Mouse (Mus musculus) forebrain, embryonic 11.5 days (tissue): ENCODE results near the gene Tmem214. TPM values are rescaled to one million over a fixed set of nuclear protein-coding genes. Genes with fewer than 3 reads are reported as not detected.

Source experiments
- ATAC-seq: fragments of 200-750 bp; cut with Nextera tagmentation; replicated peaks from 2 replicates; pipeline ENCODE4 v1.8.0; 2017; ENCODE audit warnings: moderate TSS enrichment; ENCODE audit not compliant: low FRiP score
- DNase-seq: peaks from one replicate; pipeline ENCODE4 v3.0.0-alpha.2; 2017; ENCODE audit warnings: low spot score
- H3K27ac ChIP-seq: fragments of 300-500 bp; sonication (generic); 2 replicates; pipeline ENCODE4 v1.5.1; 2014; ENCODE audit warnings: low read depth, low read length
- H3K27me3 ChIP-seq: fragments of 300-500 bp; sonication (generic); 2 replicates; pipeline ENCODE4 v1.6.1; 2014; ENCODE audit warnings: mild to moderate bottlenecking, low read length, mixed read lengths; ENCODE audit not compliant: control insufficient read depth, insufficient read depth
- H3K36me3 ChIP-seq: fragments of 300-500 bp; sonication (generic); 2 replicates; pipeline ENCODE4 v1.6.1; 2014; ENCODE audit warnings: mild to moderate bottlenecking, low read length, moderate library complexity, mixed read lengths; ENCODE audit not compliant: control insufficient read depth, insufficient read depth
- H3K4me1 ChIP-seq: fragments of 300-500 bp; sonication (generic); replicated peaks from 2 replicates; pipeline ENCODE4 v1.6.1; 2014; ENCODE audit warnings: low read length, mixed read lengths; ENCODE audit not compliant: control insufficient read depth, insufficient read depth
- H3K4me2 ChIP-seq: fragments of 300-500 bp; sonication (generic); 2 replicates; pipeline ENCODE4 v1.6.1; 2014; ENCODE audit warnings: low read depth, mild to moderate bottlenecking, low read length, moderate library complexity, mixed read lengths; ENCODE audit not compliant: severe bottlenecking
- H3K4me3 ChIP-seq: fragments of 300-500 bp; sonication (generic); 2 replicates; pipeline ENCODE4 v1.5.1; 2014; ENCODE audit warnings: low read depth, low read length
- H3K9ac ChIP-seq: fragments of 300-500 bp; sonication (generic); 2 replicates; pipeline ENCODE4 v1.6.1; 2014; ENCODE audit warnings: low read length
- H3K9me3 ChIP-seq: fragments of 300-500 bp; sonication (generic); 2 replicates; pipeline ENCODE4 v1.6.1; 2016; ENCODE audit warnings: low read length, mixed read lengths; ENCODE audit not compliant: control insufficient read depth
- WGBS: fragments of 180-500 bp; shearing (Covaris S2); extraction: QIAGEN DNeasy Blood & Tissue Kit; methylation state at CpG from one replicate; pipeline ENCODE4 v1.1.7; 2014; 5-methylcytosine and 5-hydroxymethylcytosine counted together
- polyA plus RNA-seq: library from polyadenylated mRNA; unstranded; fragments of >200 nt; fragmentation: Nextera tagmentation; extraction: Ambion mirVana; gene quantifications from 2 replicates; pipeline ENCODE4 v1.2.1, GENCODE M21; 2014

The Tmem214 gene
- polyA plus RNA-seq, 1 experiment from 2014 or later: 49.8 TPM

DNA sequence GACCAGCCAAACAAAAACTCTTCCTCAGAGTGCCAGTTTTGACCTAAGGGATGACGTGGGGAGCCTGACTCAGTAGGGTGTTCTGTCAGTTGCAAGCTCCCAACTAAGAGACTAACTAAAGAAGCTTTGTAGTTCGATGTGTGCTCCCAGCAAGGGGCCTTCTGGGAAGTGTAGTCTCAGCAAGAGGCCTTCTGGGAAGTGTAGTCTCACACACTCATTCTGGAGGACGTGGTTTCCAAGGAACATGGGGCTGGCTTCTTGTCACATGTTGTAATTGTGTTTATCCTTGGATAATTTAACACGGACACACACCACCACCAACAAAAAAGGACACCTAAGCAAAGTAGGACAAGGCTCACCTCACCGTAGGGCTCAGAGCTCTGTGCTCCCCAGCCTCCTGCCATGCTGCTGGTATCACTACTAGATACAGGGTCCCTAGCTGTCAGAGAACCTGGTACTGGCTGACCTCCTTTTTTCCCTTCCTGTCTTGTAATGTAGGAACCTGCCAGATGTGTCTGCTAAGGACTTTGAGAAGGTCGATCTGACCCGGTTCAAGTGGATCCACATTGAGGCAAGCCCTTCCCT is 60.2 kb downstream of the Tmem214 start:
- 45% methylated on average over 7 of the region's 7 CpGs for WGBS

More for the DNA sequence above, 60.2 kb downstream of the Tmem214 start:
- ATAC-seq (0 out of 2 replicates have a peak, but pooled peaks have one; percentile 53), DNase-seq (no peak)
- peak overlapping the region; percentile 27; the same call in 1 of the 2 replicates for H3K4me2 ChIP-seq
- no peaks in the 10 kb centered on the region for H3K9me3 ChIP-seq
- H3K9ac ChIP-seq: no peak overlapping the region
- H3K27me3 ChIP-seq: no peaks in the 10 kb centered on the region
- H3K27ac ChIP-seq: no peak overlapping the region
- H3K4me1 ChIP-seq: no peaks in the 10 kb centered on the region
- no peaks in the 10 kb centered on the region for H3K36me3 ChIP-seq
- no peak overlapping the region for H3K4me3 ChIP-seq

Other genes with a start within 250 kb of the Tmem214 start
- 24.1 and 28.3 TPM in 2 replicates for gene Slc35f6, start 220.1 kb upstream of the Tmem214 start, polyA plus RNA-seq
- gene Cenpa, start 201.2 kb upstream of the Tmem214 start, polyA plus RNA-seq: 439 and 447 TPM in 2 replicates
- gene Dpysl5, start 156.4 kb upstream of the Tmem214 start, polyA plus RNA-seq: 91.8 and 97.0 TPM in 2 replicates
- gene Mapre3, start 53.4 kb upstream of the Tmem214 start, polyA plus RNA-seq: 37.5 and 39.7 TPM in 2 replicates
- 34.5 and 37.3 TPM in 2 replicates for gene Agbl5, start 20.7 kb downstream of the Tmem214 start, polyA plus RNA-seq
- 339 and 356 TPM in 2 replicates for gene Ost4, start 39.8 kb downstream of the Tmem214 start, polyA plus RNA-seq
- 44.6 and 44.7 TPM in 2 replicates for gene Emilin1, start 45.4 kb downstream of the Tmem214 start, polyA plus RNA-seq
- gene Khk, start 53.4 kb downstream of the Tmem214 start, polyA plus RNA-seq: 6.9 and 7.1 TPM in 2 replicates
- gene Cgref1, start 77.6 kb downstream of the Tmem214 start, polyA plus RNA-seq: 6.4 and 6.8 TPM in 2 replicates
- gene Preb, start 92.3 kb downstream of the Tmem214 start, polyA plus RNA-seq: 106 and 114 TPM in 2 replicates
- not detected in 2 replicates for gene Tcf23, start 100.7 kb downstream of the Tmem214 start, polyA plus RNA-seq
- gene Atraid, start 180.3 kb downstream of the Tmem214 start, polyA plus RNA-seq: 81.8 and 86.4 TPM in 2 replicates
- 10.8 and 10.9 TPM in 2 replicates for gene Slc5a6, start 180.9 kb downstream of the Tmem214 start, polyA plus RNA-seq
- gene Cad, start 186.8 kb downstream of the Tmem214 start, polyA plus RNA-seq: 44.3 and 55.4 TPM in 2 replicates
- gene Dnajc5g, start 238.3 kb downstream of the Tmem214 start, polyA plus RNA-seq: not detected in 2 replicates
- 0.79 and 1.2 TPM in 2 replicates for gene Slc30a3, start 240.2 kb downstream of the Tmem214 start, polyA plus RNA-seq
- gene Trim54, start 248.7 kb downstream of the Tmem214 start, polyA plus RNA-seq: not detected in 2 replicates